Mouse (Mus musculus) CH12.LX (cell line): ENCODE measurements around the gene Nav1. TPM values are rescaled to one million over a fixed set of nuclear protein-coding genes. Genes with fewer than 3 reads are reported as not detected.

Source experiments
- DNase-seq: peaks from one replicate; pipeline ENCODE4 v3.0.0-alpha.2; 2013; ENCODE audit errors: extremely low read depth
- H3K27ac ChIP-seq: 2 replicates; pipeline ENCODE4 v1.5.1; 2012; ENCODE audit warnings: low read depth, mild to moderate bottlenecking, control low read depth, moderate library complexity; ENCODE audit not compliant: insufficient read depth
- H3K27me3 ChIP-seq: replicated peaks from 2 replicates; pipeline ENCODE3; 2012; ENCODE audit warnings: inconsistent platforms
- H3K36me3 ChIP-seq, 2 experiments: replicated peaks in 1 of 2; 2 replicates each; pipeline versions ENCODE3 to v1.6.1; 2012; ENCODE audit warnings: inconsistent platforms in 1 of 2, low read length in 1 of 2, mild to moderate bottlenecking in 1 of 2, mixed read lengths in 1 of 2, moderate library complexity in 1 of 2; ENCODE audit not compliant: control insufficient read depth in 1 of 2, insufficient read depth in 1 of 2
- H3K4me1 ChIP-seq, 2 experiments: 2 replicates each; pipeline ENCODE4 v1.6.1; 2012; ENCODE audit warnings: inconsistent platforms in 1 of 2, moderate library complexity in 1 of 2; ENCODE audit not compliant: insufficient read depth in 2 of 2, control insufficient read depth in 1 of 2
- H3K4me2 ChIP-seq: 2 replicates; pipeline ENCODE4 v1.6.1; 2012; ENCODE audit warnings: low read depth, mild to moderate bottlenecking, control low read depth; ENCODE audit not compliant: poor library complexity, insufficient read depth, severe bottlenecking
- H3K4me3 ChIP-seq, 3 experiments: fragments of 150-350 bp in 1 of 3; sonication (generic) in 1 of 3; replicated peaks in 1 of 3; 2 replicates each; pipeline versions ENCODE3 to v1.5.1; 2011 to 2012; ENCODE audit warnings: low read depth in 2 of 3, low read length in 2 of 3, mild to moderate bottlenecking in 2 of 3, moderate library complexity in 2 of 3, control low read depth in 1 of 3, improper control_type of control experiment in 1 of 3, inconsistent platforms in 1 of 3, mixed read lengths in 1 of 3; ENCODE audit not compliant: poor library complexity in 1 of 3
- H3K79me2 ChIP-seq: replicated peaks from 2 replicates; pipeline ENCODE4 v1.6.1; 2012; ENCODE audit warnings: mild to moderate bottlenecking, moderate library complexity; ENCODE audit not compliant: control insufficient read depth, poor library complexity, insufficient read depth, severe bottlenecking; ENCODE audit errors: extremely low read depth
- H3K9ac ChIP-seq: 2 replicates; pipeline ENCODE4 v1.6.1; 2012; ENCODE audit warnings: low read depth, mild to moderate bottlenecking, control low read depth, moderate library complexity; ENCODE audit not compliant: insufficient read depth
- H3K9me3 ChIP-seq: replicated peaks from 2 replicates; pipeline ENCODE3; 2012; ENCODE audit warnings: low read length, inconsistent platforms, mixed read lengths
- CHD2 ChIP-seq: IDR thresholded peaks from 2 replicates; pipeline ENCODE4 v1.6.1; 2011; ENCODE audit warnings: low read length, improper control_type of control experiment
- EP300 ChIP-seq: IDR thresholded peaks from 2 replicates; pipeline ENCODE4 v1.6.1; 2011; ENCODE audit warnings: low read length, improper control_type of control experiment
- ETS1 ChIP-seq: conservative IDR thresholded peaks from 2 replicates; pipeline ENCODE4 v1.6.1; 2012; ENCODE audit warnings: low read depth, mild to moderate bottlenecking, inconsistent platforms, low read length, improper control_type of control experiment, moderate library complexity
- GABPA ChIP-seq: IDR thresholded peaks from 2 replicates; pipeline ENCODE4 v1.6.1; 2012; ENCODE audit warnings: low read depth, low read length, improper control_type of control experiment, inconsistent platforms; ENCODE audit not compliant: insufficient replicate concordance
- HCFC1 ChIP-seq: IDR thresholded peaks from 2 replicates; pipeline ENCODE4 v1.6.1; 2012; ENCODE audit warnings: low read depth, mild to moderate bottlenecking, inconsistent platforms, low read length, improper control_type of control experiment
- IRF4 ChIP-seq: IDR thresholded peaks from 2 replicates; pipeline ENCODE4 v1.6.1; 2014; ENCODE audit warnings: low read depth, mild to moderate bottlenecking, inconsistent platforms, low read length, improper control_type of control experiment
- JUND ChIP-seq: conservative IDR thresholded peaks from 2 replicates; pipeline ENCODE4 v1.6.1; 2011; ENCODE audit warnings: low read depth, low read length, improper control_type of control experiment
- KAT2A ChIP-seq: IDR thresholded peaks from 2 replicates; pipeline ENCODE4 v1.6.1; 2012; ENCODE audit warnings: low read length, improper control_type of control experiment, inconsistent platforms; ENCODE audit not compliant: insufficient replicate concordance
- MXI1 ChIP-seq: IDR thresholded peaks from 2 replicates; pipeline ENCODE4 v1.6.1; 2011; ENCODE audit warnings: mild to moderate bottlenecking, low read depth, low read length, improper control_type of control experiment
- NRF1 ChIP-seq: IDR thresholded peaks from 2 replicates; pipeline ENCODE4 v1.6.1; 2014; ENCODE audit warnings: low read depth, mild to moderate bottlenecking, inconsistent platforms, low read length, improper control_type of control experiment, moderate library complexity
- PAX5 ChIP-seq: IDR thresholded peaks from 2 replicates; pipeline ENCODE4 v1.6.1; 2012; ENCODE audit warnings: low read length, inconsistent platforms, mixed read lengths
- POLR2AphosphoS2 ChIP-seq: IDR thresholded peaks from 2 replicates; pipeline ENCODE4 v1.6.1; 2011; ENCODE audit warnings: low read depth, low read length, improper control_type of control experiment
- RCOR1 ChIP-seq: conservative IDR thresholded peaks from 2 replicates; pipeline ENCODE4 v1.6.1; 2012; ENCODE audit warnings: low read depth, mild to moderate bottlenecking, inconsistent platforms, low read length, improper control_type of control experiment
- TBP ChIP-seq: conservative IDR thresholded peaks from 2 replicates; pipeline ENCODE4 v1.6.1; 2011; ENCODE audit warnings: low read depth, low read length, improper control_type of control experiment
- UBTF ChIP-seq: IDR thresholded peaks from 2 replicates; pipeline ENCODE4 v1.6.1; 2012; ENCODE audit warnings: low read depth, mild to moderate bottlenecking, inconsistent platforms, low read length, improper control_type of control experiment, moderate library complexity
- USF1 ChIP-seq: IDR thresholded peaks from 2 replicates; pipeline ENCODE4 v1.6.1; 2014; ENCODE audit warnings: low read depth, mild to moderate bottlenecking, inconsistent platforms, low read length, improper control_type of control experiment
- ZC3H11A ChIP-seq: IDR thresholded peaks from 2 replicates; pipeline ENCODE4 v1.6.1; 2012; ENCODE audit warnings: low read depth, mild to moderate bottlenecking, inconsistent platforms, low read length, improper control_type of control experiment
- dilution Hi-C: fragments of 300-500 bp; cut with MboI; formaldehyde crosslinking; loops from 2 replicates; pipeline ENCODE4 v1.14.3; 2020; ENCODE audit warnings: low sequenced_read_pairs; ENCODE audit not compliant: extremely low pct_unique_long_range_greater_than_20kb, extremely low pct_ligation_motif_present
- in situ Hi-C: fragments of 300-500 bp; cut with MboI; formaldehyde crosslinking; loops from 3 replicates; pipeline ENCODE4 v1.14.3; 2019; ENCODE audit warnings: low sequenced_read_pairs, low pct_ligation_motif_present, low pct_unique_long_range_greater_than_20kb, mixed read lengths
- polyA plus RNA-seq: library from polyadenylated mRNA; unstranded; fragments of >175 nt; gene quantifications from 2 replicates; pipeline ENCODE4 v1.2.1, GENCODE M21; 2012; ENCODE audit warnings: low read depth; ENCODE audit not compliant: insufficient read length
- total RNA-seq, 2 experiments: library from RNA; depleted of rRNA; stranded (reverse); fragments of 300-350 nt in 1 of 2; fragments of >200 nt in 1 of 2; gene quantifications; 2 replicates each; pipeline ENCODE4 v1.2.3; 2012 to 2014

Gene Nav1
- total and polyA plus RNA-seq, 3 experiments = 0.21 to 0.56 TPM; not detected in 1

DNA sequence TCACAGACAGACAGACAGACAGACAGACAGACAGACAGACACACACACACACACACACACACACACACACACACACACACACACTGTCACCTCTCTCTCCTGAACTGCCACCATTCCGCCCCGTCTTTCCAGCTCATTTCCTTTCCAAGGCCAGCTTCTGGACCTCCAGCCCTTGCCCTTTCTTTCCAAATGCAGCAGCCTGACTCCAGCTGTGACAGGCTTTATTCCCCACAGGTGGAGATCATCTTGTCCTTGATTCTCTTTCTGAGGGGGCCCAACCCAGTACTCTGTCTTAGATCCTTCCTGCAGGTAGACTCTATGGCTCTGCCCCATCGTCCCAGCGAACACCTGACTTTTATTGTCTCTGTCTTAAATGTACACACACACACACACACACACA is 53.5 kb downstream of the Nav1 start:
- Histone ChIP-seq H3K4me2 (no peak overlapping the region), H3K27me3 (peaks cover 41% of the 10 kb centered on the region), H3K79me2 (no peaks in the 10 kb centered on the region), H3K9me3 (no peaks in the 10 kb centered on the region), H3K36me3 (no peaks in the 10 kb centered on the region), H3K9ac (no peak overlapping the region), H3K4me1 (peaks cover 0 to 4% of the 10 kb centered on the region in 2 experiments; a peak in 1 of 4 replicates), H3K4me3 (no peak overlapping the region), H3K27ac (no peak overlapping the region)
- in situ Hi-C loops = no loop called here
- dilution Hi-C loops = no loop called here
- no peak for DNase-seq
- TF ChIP-seq POLR2AphosphoS2 (no peak), HCFC1 (no peak), ZC3H11A (no peak), TBP (no peak), JUND (no peak), PAX5 (no peak), MXI1 (no peak), CHD2 (no peak), IRF4 (no peak), KAT2A (no peak)

DNA sequence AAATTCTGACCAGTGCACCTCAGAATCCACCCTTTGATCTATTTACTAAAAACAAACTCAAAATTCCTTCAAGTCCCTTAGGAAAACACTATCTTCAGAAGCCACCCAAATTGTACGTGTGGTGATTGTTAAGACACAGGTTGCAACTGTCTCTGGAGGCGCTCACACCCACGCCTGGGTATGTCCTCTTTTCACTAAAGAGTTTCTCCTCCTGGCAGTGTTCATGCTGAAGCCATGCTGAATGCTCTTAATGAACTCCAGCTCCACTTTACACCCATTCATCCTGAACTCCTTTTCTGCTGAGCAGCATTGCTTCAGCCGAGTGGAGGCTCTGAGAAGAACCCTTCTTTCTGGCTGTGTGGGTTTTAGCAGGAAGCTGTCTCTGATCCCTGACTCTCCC is 53.9 kb downstream of the Nav1 start:
- dilution Hi-C loops = no loop called here
- H3K4me2 ChIP-seq = no peak overlapping the region
- H3K4me1 ChIP-seq = peaks cover 0 to 4% of the 10 kb centered on the region in 2 experiments; a peak in 1 of 4 replicates
- TF ChIP-seq HCFC1 (no peak), CHD2 (no peak), RCOR1 (no peak), USF1 (no peak), GABPA (no peak), PAX5 (no peak), JUND (no peak), NRF1 (no peak), EP300 (no peak), UBTF (no peak), ETS1 (no peak), POLR2AphosphoS2 (no peak)
- TF ChIP-seq, all 38 proteins: peak for 0
- Histone ChIP-seq H3K9ac (no peak overlapping the region), H3K9me3 (no peaks in the 10 kb centered on the region), H3K4me3 (no peak overlapping the region), H3K36me3 (no peaks in the 10 kb centered on the region), H3K79me2 (no peaks in the 10 kb centered on the region), H3K27ac (no peak overlapping the region), H3K27me3 (peaks cover 40% of the 10 kb centered on the region)
- in situ Hi-C loops = no loop called here
- DNase-seq = no peak
